Mouse (Mus musculus): Measurements from ENCODE around the gene Rabgap1l.

GRCm38 (mm10) chr1:160211597-160212122 lies 581.4 kb downstream of the Rabgap1l start:
- TF ChIP-seq GATA1 (IDR thresholded peaks at IDR 0.05; ENCODE audit: borderline replicate concordance, low read length), result no peak
- TF ChIP-seq FLI1 (IDR thresholded peaks at IDR 0.05; ENCODE audit: low read length), result no peak
